ENCODE assay signal across 18 mouse cellular contexts in genomic region chr1:91454366-91454765, GRCm38 (mm10). TPM values are rescaled to one million over a fixed set of nuclear protein-coding genes. Genes with fewer than 3 reads are reported as not detected.
DNase-seq lines count a peak whose midpoint lies in the region; ATAC-seq and TF ChIP-seq lines count a peak whose summit lies in the region.
"Had no signal": no experiment of that assay in that cellular context is flagged by ENCODE, and none has a peak within 500 bp of the region (broad histone marks: within the 10 kb centered on the region; RNA-seq: fewer than 3 reads in every experiment).

No protein-coding gene starts in this region.

- TF ChIP-seq CTCF in liver, adult 2 months (IDR thresholded peaks at IDR 0.05; ENCODE audit: low read depth, low read length), result no peak

- no peak overlapping the region for H3K4me3 ChIP-seq in liver, adult 2 months (ENCODE audit: insufficient read depth, low read depth, low read length)
- H3K4me3 ChIP-seq in liver, embryonic 11.5 days (ENCODE audit: low read depth, low read length), result no peak overlapping the region
- H3K4me3 ChIP-seq in intestine, embryonic 15.5 days (replicated peaks), result no peak overlapping the region
- H3K4me3 ChIP-seq in hindbrain, embryonic 16.5 days (ENCODE audit: low read length), result no peak overlapping the region
- H3K4me3 ChIP-seq: embryonic facial prominence, embryonic 15.5 days; forebrain, embryonic 13.5 days; heart, embryonic 15.5 days; left cerebral cortex, adult 2 months had no signal

- H3K9ac ChIP-seq in liver, adult 2 months (ENCODE audit: low read depth, low read length), result peak overlapping the region; percentile 22; the same call in 1 of the 2 replicates
- H3K9ac ChIP-seq in liver, embryonic 11.5 days (ENCODE audit: low read depth, low read length), result no peak overlapping the region
- H3K9ac ChIP-seq in intestine, embryonic 15.5 days, result no peak overlapping the region
- no peak overlapping the region for H3K9ac ChIP-seq in hindbrain, embryonic 16.5 days (ENCODE audit: low read depth, low read length)
- H3K9ac ChIP-seq: embryonic facial prominence, embryonic 15.5 days; forebrain, embryonic 13.5 days; heart, embryonic 15.5 days; hindbrain, embryonic 14.5 days had no signal

- H3K79me2 ChIP-seq in liver, adult 2 months (ENCODE audit: control insufficient read depth, insufficient read depth, low read length), result peaks cover 50% of the 10 kb centered on the region; the same call in 1 of the 2 replicates

- H3K4me1 ChIP-seq in liver, adult 2 months (ENCODE audit: control insufficient read depth, insufficient read depth, low read length), result peaks cover 44% of the 10 kb centered on the region
- H3K4me1 ChIP-seq in liver, embryonic 11.5 days (replicated peaks; ENCODE audit: control insufficient read depth, insufficient read depth, low read length), result peaks cover 41% of the 10 kb centered on the region
- H3K4me1 ChIP-seq in intestine, embryonic 15.5 days (replicated peaks), result peaks cover 71% of the 10 kb centered on the region
- H3K4me1 ChIP-seq in hindbrain, embryonic 16.5 days (ENCODE audit: control insufficient read depth, insufficient read depth, low read depth, low read length), result peaks cover 33% of the 10 kb centered on the region

- peak; percentile 2 for DNase-seq in adrenal gland, adult 8-10 months
- no peak for DNase-seq in adrenal gland, postnatal 25 days
- DNase-seq in liver, adult 2 months (ENCODE audit: extremely low read depth, low read depth, low spot score), result peak; percentile 63
- no peak for DNase-seq in liver, embryonic 11.5 days (ENCODE audit: low spot score)
- DNase-seq in kidney, postnatal 36 days, result peak; percentile 56 to 73
- DNase-seq: cerebellum, adult 2 months; right cerebral cortex, postnatal 4 days; thymus, postnatal 4 days had no signal

- 30% methylated on average over 3 of the region's 3 CpGs for WGBS in liver, adult 2 months
- WGBS in liver, embryonic 11.5 days, result 78% methylated on average over 3 of the region's 3 CpGs
- WGBS in intestine, embryonic 15.5 days, result 67% methylated on average over 3 of the region's 3 CpGs
- WGBS in hindbrain, embryonic 16.5 days, result 86% methylated on average over 3 of the region's 3 CpGs

- no peak for ATAC-seq in liver, embryonic 11.5 days (replicated peaks; ENCODE audit: low FRiP score)
- no peak for ATAC-seq in intestine, embryonic 15.5 days
- no peak for ATAC-seq in monocyte, adult 5-6 weeks (replicated peaks; ENCODE audit: insufficient number of reproducible peaks, low FRiP score, low TSS enrichment, poor library complexity, severe bottlenecking)
- no peak for ATAC-seq in hindbrain, embryonic 16.5 days
- ATAC-seq: forebrain, embryonic 13.5 days; Patski had no signal

- H3K36me3 ChIP-seq in liver, adult 2 months (ENCODE audit: control insufficient read depth, insufficient read depth, low read length), result no peaks in the 10 kb centered on the region
- no peaks in the 10 kb centered on the region for H3K36me3 ChIP-seq in liver, embryonic 11.5 days (ENCODE audit: control insufficient read depth, insufficient read depth, low read length)
- no peaks in the 10 kb centered on the region for H3K36me3 ChIP-seq in intestine, embryonic 15.5 days
- H3K36me3 ChIP-seq in hindbrain, embryonic 16.5 days (ENCODE audit: control insufficient read depth, insufficient read depth, low read length), result no peaks in the 10 kb centered on the region; the same call in 1 of the 2 replicates
- H3K36me3 ChIP-seq: heart, embryonic 15.5 days had no signal

- H3K27me3 ChIP-seq in liver, adult 2 months (ENCODE audit: control insufficient read depth, insufficient read depth, low read length), result no peaks in the 10 kb centered on the region
- no peaks in the 10 kb centered on the region for H3K27me3 ChIP-seq in liver, embryonic 11.5 days (replicated peaks; ENCODE audit: control insufficient read depth, insufficient read depth, low read length)
- no peaks in the 10 kb centered on the region for H3K27me3 ChIP-seq in intestine, embryonic 15.5 days (replicated peaks)
- no peaks in the 10 kb centered on the region for H3K27me3 ChIP-seq in hindbrain, embryonic 16.5 days (replicated peaks; ENCODE audit: control insufficient read depth, insufficient read depth, low read length)
- H3K27me3 ChIP-seq: CH12.LX; embryonic facial prominence, embryonic 15.5 days; heart, embryonic 15.5 days; Patski had no signal

- TF ChIP-seq POLR2A in liver, adult 2 months (IDR thresholded peaks at IDR 0.05; ENCODE audit: extremely low read depth, insufficient read depth, low read length), result no peak

- H3K9me3 ChIP-seq in liver, embryonic 11.5 days (ENCODE audit: control insufficient read depth, low read length), result no peaks in the 10 kb centered on the region
- no peaks in the 10 kb centered on the region for H3K9me3 ChIP-seq in intestine, embryonic 15.5 days
- H3K9me3 ChIP-seq in hindbrain, embryonic 16.5 days (ENCODE audit: control insufficient read depth, low read length), result no peaks in the 10 kb centered on the region
- H3K9me3 ChIP-seq: embryonic facial prominence, embryonic 15.5 days; forebrain, embryonic 13.5 days; heart, embryonic 15.5 days had no signal

- no peak overlapping the region for H3K4me2 ChIP-seq in liver, embryonic 11.5 days
- H3K4me2 ChIP-seq in intestine, embryonic 15.5 days (replicated peaks), result no peak overlapping the region
- H3K4me2 ChIP-seq in hindbrain, embryonic 16.5 days (ENCODE audit: low read length), result no peak overlapping the region
- H3K4me2 ChIP-seq: embryonic facial prominence, embryonic 15.5 days; forebrain, embryonic 13.5 days; heart, embryonic 15.5 days; hindbrain, embryonic 14.5 days had no signal

- H3K27ac ChIP-seq in liver, adult 2 months (replicated peaks; ENCODE audit: insufficient read depth, low read depth, low read length), result peak overlapping the region; percentile 94
- no peak overlapping the region for H3K27ac ChIP-seq in liver, embryonic 11.5 days (ENCODE audit: low read depth, low read length)
- H3K27ac ChIP-seq in intestine, embryonic 15.5 days, result peak overlapping the region; percentile 95
- no peak overlapping the region for H3K27ac ChIP-seq in hindbrain, embryonic 16.5 days (ENCODE audit: low read depth, low read length)
- H3K27ac ChIP-seq: embryonic facial prominence, embryonic 15.5 days; forebrain, embryonic 13.5 days; heart, embryonic 15.5 days; hindbrain, embryonic 14.5 days; left cerebral cortex, adult 2 months had no signal

RNA-seq across cellular contexts. Expression of gene Per2, which starts 4.8 kb away (rescaled TPM):
- 10 to 100 TPM; 42.5 to 75.0 (median 45.4) TPM for total RNA-seq in adrenal gland, adult 8-10 months (2022)
- total RNA-seq in adrenal gland, postnatal 25 days (2021), result 37.4 and 37.5 TPM in 2 replicates
- 5.7 and 7.7 TPM in 2 replicates for total RNA-seq in liver, adult 2 months (2014; rRNA removed)
- polyA plus RNA-seq in liver, adult 2 months (2012; rRNA removed), result 3.9 and 4.9 TPM in 2 replicates
- polyA plus RNA-seq in liver, embryonic 11.5 days (2014; fragmentation: Nextera tagmentation; extraction: Ambion mirVana), result 4.5 and 6.8 TPM in 2 replicates
- 7.8 and 7.9 TPM in 2 replicates for polyA plus RNA-seq in intestine, embryonic 15.5 days (2015; fragmentation: Nextera tagmentation; extraction: Ambion mirVana)
- 2.8 to 12.0 TPM (median 3.1 TPM) in 3 replicates for total RNA-seq in monocyte, adult 5-6 weeks (2017)
- polyA plus RNA-seq in hindbrain, embryonic 16.5 days (2015; fragmentation: Nextera tagmentation; extraction: Ambion mirVana), result 5.0 and 5.8 TPM in 2 replicates

RNA-seq across cellular contexts. Expression of gene Traf3ip1, which starts 40.1 kb away (rescaled TPM):
- total RNA-seq in adrenal gland, adult 8-10 months (2022), result 10 to 100 TPM; 11.4 to 15.7 (median 12.9) TPM
- total RNA-seq in adrenal gland, postnatal 25 days (2021), result 12.1 and 13.5 TPM in 2 replicates
- total RNA-seq in liver, adult 2 months (2014; rRNA removed), result 3.2 and 3.6 TPM in 2 replicates
- 3.4 and 3.8 TPM in 2 replicates for polyA plus RNA-seq in liver, adult 2 months (2012; rRNA removed)
- polyA plus RNA-seq in liver, embryonic 11.5 days (2014; fragmentation: Nextera tagmentation; extraction: Ambion mirVana), result 4.4 TPM in 2 replicates
- polyA plus RNA-seq in intestine, embryonic 15.5 days (2015; fragmentation: Nextera tagmentation; extraction: Ambion mirVana), result 7.2 and 8.1 TPM in 2 replicates
- total RNA-seq in monocyte, adult 5-6 weeks (2017), result 4.4 to 6.2 TPM (median 5.6 TPM) in 3 replicates
- 10.4 TPM in 2 replicates for polyA plus RNA-seq in hindbrain, embryonic 16.5 days (2015; fragmentation: Nextera tagmentation; extraction: Ambion mirVana)

RNA-seq across cellular contexts. Expression of gene Hes6, which starts 40.5 kb away (rescaled TPM):
- 100 to 1,000 TPM; 178 to 376 (median 294) TPM for total RNA-seq in adrenal gland, adult 8-10 months (2022)
- total RNA-seq in adrenal gland, postnatal 25 days (2021), result 160 and 211 TPM in 2 replicates
- 64.6 and 97.0 TPM in 2 replicates for total RNA-seq in liver, adult 2 months (2014; rRNA removed)
- 107 and 112 TPM in 2 replicates for polyA plus RNA-seq in liver, adult 2 months (2012; rRNA removed)
- 50.8 and 51.8 TPM in 2 replicates for polyA plus RNA-seq in liver, embryonic 11.5 days (2014; fragmentation: Nextera tagmentation; extraction: Ambion mirVana)
- 94.0 and 103 TPM in 2 replicates for polyA plus RNA-seq in intestine, embryonic 15.5 days (2015; fragmentation: Nextera tagmentation; extraction: Ambion mirVana)
- total RNA-seq in monocyte, adult 5-6 weeks (2017), result 11.5 to 23.5 TPM (median 13.5 TPM) in 3 replicates
- polyA plus RNA-seq in hindbrain, embryonic 16.5 days (2015; fragmentation: Nextera tagmentation; extraction: Ambion mirVana), result 138 and 150 TPM in 2 replicates

RNA-seq across cellular contexts. Expression of gene Ilkap, which starts 55.8 kb away (rescaled TPM):
- total RNA-seq in adrenal gland, adult 8-10 months (2022), result 100 to 1,000 TPM in 3 of 4 experiments, 10 to 100 TPM in 1; 89.4 to 138 (median 108) TPM
- total RNA-seq in adrenal gland, postnatal 25 days (2021), result 108 and 115 TPM in 2 replicates
- 50.3 and 54.7 TPM in 2 replicates for total RNA-seq in liver, adult 2 months (2014; rRNA removed)
- polyA plus RNA-seq in liver, adult 2 months (2012; rRNA removed), result 25.2 and 32.0 TPM in 2 replicates
- polyA plus RNA-seq in liver, embryonic 11.5 days (2014; fragmentation: Nextera tagmentation; extraction: Ambion mirVana), result 159 and 168 TPM in 2 replicates
- 119 and 128 TPM in 2 replicates for polyA plus RNA-seq in intestine, embryonic 15.5 days (2015; fragmentation: Nextera tagmentation; extraction: Ambion mirVana)
- 133 to 179 TPM (median 136 TPM) in 3 replicates for total RNA-seq in monocyte, adult 5-6 weeks (2017)
- 140 and 145 TPM in 2 replicates for polyA plus RNA-seq in hindbrain, embryonic 16.5 days (2015; fragmentation: Nextera tagmentation; extraction: Ambion mirVana)

Comparison
In these comparisons a context has a peak if more than half of its experiments do, and no peak if none do; other contexts are left out.
1. DNase-seq: peak in adrenal gland, adult 8-10 months (single experiment), liver, adult 2 months (single experiment) and kidney, postnatal 36 days (2 of 2); none in adrenal gland, postnatal 25 days (single experiment) and liver, embryonic 11.5 days (single experiment).
2. H3K27ac ChIP-seq: peak in liver, adult 2 months (single experiment) and intestine, embryonic 15.5 days (single experiment); none in liver, embryonic 11.5 days (single experiment) and hindbrain, embryonic 16.5 days (single experiment).